Mouse (Mus musculus) lung, postnatal 25 days (tissue): ENCODE results near the gene Tfap2c.

ENCODE experiments used
- DNase-seq: peaks from one replicate; pipeline ENCODE4 v3.0.0; 2022; ENCODE audit warnings: low spot score

The Tfap2c gene

DNA sequence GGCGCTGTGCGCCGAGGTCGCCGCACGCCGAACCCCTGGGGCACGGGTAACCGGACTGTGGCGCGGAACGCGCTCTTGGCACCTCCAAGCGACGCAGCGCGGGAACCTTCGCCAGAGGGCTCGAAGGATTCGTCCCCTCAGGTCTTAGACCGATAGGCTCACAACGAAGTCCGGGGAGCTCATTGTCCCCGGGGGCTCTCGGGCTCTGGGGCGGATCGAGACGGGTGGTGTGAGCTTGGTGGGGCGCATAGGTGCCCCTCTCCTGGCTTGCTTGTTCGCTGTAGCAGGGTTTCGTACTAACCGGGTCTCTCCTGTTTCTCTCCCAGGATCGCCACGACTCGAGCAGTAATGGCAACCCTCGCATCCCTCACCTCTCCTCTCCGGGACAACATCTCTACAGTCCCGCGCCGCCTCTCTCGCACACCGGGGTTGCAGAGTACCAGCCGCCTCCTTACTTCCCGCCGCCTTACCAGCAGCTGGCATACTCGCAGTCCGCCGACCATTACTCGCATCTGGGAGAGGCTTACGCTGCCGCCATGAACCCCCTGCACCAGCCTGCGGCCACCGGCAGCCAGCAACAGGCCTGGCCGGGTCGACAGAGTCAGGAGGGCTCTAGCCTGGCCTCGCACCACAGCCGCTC, 1.8 kb downstream of the Tfap2c start:
- no peak for DNase-seq

DNA sequence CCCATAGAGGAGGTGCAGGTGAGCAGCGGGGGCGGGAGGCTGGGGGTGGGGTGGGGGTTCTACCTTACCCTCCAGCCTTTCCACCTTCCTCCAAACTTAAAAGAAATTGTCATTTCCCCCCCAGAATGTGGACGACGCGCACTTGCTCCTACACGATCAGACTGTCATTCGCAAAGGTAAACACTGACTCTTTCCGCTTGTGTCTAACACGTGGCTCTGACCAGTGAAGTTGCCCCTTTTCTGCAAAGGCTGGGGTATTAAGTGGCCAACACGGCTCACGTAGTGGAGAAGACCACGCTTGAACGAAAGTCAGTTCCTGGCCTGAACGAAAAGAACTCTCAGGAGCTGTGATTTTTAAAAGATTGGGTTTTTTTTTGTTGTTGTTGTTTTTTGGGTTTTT, 2.5 kb downstream of the Tfap2c start:
- DNase-seq = no peak

DNA sequence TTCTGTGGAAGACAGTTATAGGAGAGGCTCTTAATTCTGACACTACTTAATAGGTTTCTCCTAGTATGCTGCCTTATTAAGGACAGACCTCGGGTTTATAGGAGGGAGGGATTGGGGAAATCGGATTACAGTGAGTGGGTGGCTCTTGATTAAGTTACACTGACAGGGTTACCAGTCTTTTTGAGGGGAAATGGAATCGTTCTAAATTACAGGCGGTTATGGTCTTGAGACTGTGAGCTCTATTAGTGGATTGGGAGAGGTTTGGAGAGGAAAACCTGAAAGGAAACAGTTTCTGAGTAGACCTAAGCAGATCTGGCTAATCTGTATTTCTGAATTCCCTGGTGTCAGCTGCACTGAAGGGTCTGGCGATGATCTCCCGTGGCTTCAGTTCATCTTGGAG, 3.3 kb downstream of the Tfap2c start:
- no peak for DNase-seq

DNA sequence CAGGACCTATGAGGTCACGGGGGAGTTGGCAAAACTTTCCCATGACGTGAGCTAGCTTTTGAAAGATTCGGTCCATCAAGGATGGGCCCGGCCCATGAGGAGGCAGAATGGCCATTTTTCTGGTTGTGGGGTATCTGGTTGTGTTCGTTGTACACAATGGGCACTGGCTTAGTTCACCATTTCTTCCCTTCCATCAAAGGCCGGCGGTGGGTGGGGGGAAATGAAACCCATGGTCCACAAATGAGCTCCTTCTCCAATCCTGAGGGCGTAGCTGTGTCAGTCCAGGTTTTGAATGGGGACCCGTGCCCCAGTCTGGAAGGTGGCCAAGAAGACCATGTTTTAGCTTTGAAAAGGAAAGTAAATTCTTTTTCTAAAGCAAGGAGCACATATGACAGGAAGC, 4.8 kb downstream of the Tfap2c start:
- no peak for DNase-seq

DNA sequence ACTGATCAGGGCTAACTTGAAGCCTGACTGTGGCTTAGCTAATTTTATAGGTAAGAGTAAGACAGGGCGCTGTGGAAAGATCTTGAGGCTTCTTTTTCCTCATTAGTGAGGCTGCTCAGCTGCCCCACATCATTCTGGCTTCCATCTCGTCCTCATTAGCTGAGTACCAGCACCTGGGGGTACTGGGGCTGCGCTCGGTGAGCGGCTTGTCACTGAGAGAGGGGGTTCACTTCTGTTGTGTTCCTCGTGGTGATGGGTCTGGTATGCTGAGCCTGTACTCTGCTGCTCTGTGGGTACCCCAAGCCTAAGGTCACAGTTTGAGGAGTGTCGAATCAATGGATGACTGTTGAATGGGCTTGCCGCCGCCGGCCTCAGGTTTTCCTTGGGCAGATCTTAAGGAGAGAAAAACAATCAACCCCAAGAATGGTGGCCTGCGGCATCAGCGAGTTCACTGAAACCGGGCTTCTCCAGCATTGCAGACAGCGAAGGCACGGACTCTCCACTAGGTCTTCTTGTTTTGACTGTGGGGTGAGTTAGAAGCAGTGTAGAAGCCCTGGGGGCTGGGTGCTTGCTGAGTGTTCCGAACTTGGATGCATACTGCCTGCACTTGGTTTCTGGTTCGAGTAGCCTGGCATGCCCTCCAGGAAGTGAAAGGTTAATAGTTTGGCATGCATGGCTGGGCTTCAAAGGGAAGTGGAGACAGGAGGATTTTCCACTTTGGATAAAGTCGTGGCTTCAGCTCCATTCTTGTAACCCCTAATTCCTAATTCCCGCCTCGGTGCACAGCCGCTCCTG, 9.5 kb downstream of the Tfap2c start:
- DNase-seq = no peak

DNA sequence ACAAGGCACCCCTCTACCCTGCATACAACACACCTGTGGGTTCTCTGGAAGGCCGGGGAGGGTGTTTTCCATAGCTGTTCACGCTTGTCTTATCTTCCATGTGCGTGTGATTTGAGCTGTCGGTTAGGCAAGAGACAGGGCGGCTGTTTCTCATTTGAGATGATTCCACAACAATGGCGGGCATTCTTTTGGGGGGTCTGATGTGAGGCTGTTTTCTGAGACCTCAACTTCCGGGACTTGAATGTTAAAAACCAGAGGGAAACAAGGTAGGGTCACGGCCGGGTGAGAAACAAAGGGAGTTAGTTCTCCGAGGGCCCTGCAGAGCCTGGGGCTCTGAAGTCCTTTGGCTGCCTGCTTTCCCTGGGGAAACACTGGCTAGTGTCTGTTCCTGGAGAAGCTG, 11.6 kb downstream of the Tfap2c start:
- DNase-seq = no peak

DNA sequence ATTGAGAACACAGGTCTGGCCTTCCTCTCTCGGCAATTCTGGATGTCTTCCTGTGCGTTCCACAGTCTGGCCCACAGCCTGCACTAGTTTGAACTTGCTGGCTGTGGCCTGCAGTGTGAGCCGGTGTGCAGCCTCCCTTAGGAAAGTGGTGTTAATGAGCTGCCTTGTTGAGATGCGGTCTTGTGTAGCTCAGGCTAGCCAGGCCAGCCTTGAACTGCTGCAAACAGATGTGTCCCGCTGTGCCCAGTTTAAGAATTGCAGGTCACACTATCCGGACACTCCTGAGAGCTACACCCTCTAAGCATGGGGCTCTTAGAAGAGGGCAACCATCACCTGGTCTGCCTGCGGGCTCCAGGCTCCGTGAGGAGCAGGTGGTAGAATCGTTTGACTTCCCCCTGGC, 18.4 kb downstream of the Tfap2c start:
- DNase-seq = no peak

DNA sequence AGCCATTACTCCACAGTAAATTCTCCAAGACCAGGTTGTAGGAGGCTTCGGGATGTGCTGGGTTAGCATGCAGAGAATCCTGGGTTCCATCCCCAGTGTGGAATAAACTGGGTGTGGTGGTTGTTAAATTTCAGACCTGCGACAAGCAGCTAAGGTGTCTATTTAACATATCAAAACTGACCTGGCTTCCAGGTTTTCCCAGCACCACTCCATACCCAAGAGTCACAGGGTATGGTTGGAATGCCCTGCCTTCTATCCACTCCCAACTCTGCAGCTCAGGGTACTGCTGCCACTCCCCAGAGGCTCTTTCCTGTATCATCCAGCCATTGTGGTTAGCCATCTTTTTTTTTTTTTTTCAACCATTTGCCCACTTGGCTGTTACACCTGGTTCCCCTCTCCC, 19.1 kb downstream of the Tfap2c start:
- no peak for DNase-seq

DNA sequence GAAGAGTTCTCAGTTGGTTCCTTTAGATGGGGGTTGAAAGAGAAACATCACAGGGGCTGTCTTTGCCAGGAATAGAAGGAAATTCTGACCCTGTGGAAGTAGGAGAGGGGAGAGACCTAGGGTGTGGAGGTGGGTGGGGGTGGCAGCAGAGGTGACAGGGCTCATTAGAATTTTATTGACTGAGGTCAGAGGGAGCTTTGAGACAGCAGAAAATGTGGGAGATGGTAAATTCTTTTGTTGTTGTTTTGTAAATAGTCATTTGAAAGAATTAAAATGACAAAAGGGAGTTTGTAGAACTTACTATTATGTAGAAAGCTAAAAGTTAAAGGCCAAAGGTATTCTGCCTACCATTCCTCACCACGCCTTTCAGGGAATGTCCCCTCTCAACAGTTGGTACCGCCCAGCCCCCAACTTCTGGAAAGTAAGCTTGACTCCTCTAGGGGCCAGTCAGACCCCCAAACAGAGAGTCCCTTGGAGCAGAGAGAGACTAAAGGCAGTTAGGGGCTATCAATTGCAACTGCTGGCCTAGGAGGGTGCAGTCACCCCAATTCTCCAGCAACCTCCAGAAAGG, 27.9 kb downstream of the Tfap2c start:
- DNase-seq = no peak

DNA sequence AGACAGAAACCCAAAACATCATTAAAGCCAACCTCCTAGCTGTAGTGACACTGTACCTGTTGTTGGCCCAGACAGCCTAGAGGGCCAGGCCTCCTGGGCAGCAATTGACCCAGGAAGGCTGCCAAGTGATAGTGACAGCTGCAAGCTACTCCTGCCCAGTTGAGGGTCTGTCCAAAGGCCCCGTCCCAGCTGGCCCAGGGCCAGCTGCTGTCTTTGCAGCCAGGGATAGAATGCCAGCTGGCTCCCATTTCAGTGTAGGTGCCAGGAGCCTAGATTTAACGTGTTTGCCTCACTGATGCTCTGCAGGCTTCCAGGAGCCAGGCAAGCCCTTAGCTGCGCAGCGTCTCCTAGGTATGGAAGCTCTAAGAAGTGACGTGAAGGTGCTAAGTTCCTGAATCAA, 29.8 kb downstream of the Tfap2c start:
- DNase-seq = no peak

DNA sequence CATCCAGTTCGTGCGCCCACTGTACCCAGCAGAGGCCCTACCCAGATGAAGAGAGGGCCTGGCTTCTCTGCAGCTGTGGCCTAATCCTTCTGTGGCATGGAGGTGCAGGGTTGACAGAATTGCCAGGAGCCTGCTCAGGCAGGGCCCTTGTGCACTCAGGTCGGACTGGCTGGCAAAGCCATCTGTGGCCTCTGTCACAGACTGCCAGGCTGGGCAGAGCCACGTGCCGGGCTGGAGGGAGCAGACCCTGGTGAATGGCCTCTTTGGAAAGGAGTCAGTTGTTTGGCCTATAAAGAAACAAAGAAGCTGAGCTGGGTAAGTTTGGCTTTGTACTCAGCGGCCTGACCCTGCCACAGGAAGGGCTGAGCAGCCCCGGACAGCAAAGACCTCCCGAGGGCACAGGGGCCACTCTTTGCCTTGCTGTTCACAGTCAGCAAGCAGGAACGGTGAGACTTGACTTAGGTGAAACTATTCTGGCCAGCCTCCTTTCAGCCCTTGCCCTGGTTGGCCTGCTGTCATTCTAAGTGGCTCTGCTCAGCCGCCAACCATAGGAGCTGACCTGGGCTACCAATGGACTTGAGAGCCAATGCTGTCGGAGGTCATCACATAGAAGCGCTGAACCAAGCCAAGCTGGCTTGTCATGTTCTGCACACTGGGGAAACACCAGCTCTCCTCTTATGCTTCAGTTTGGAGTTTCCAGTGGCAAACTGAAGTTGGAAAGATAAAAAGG, 31.3 kb downstream of the Tfap2c start:
- DNase-seq = no peak

DNA sequence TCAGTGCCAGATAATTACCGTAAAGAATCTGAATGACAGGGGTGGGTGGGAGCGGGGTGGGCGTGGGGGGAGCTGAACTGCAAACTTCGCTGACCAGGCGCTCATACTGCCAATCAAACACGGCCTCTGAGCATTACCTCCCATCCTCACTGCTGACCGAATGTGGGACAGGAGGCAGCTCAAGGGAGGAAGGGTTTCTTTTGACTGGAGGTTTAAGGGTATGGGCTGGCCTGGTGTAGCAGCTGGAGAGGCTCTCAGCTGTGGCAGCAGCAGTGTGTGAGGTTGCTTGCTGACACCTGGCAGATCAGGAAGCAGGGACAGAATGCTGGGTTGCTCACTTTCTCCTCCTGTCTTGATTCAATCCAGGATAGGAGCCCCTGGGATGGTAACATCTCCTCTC, 33.9 kb downstream of the Tfap2c start:
- no peak for DNase-seq

DNA sequence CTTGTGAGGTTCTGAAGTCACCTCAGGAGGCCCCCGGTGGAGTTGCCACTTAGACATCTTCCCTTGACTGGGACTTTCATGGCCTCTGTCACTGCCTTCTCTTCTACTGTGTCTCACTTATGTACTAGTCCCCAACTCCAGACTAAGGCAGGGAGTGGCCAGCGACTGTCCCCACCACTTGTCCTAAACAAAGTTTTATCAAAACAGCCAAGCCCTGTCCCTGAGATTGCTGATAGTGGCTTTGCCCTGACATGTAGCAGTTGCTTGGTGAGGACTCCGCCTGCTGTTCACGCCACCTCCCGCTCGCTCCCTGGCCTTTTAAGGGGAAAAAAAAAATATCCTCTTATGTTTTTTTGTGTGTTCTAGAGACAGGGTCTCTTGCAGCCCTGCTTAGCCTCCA, 35.9 kb downstream of the Tfap2c start:
- DNase-seq = no peak

DNA sequence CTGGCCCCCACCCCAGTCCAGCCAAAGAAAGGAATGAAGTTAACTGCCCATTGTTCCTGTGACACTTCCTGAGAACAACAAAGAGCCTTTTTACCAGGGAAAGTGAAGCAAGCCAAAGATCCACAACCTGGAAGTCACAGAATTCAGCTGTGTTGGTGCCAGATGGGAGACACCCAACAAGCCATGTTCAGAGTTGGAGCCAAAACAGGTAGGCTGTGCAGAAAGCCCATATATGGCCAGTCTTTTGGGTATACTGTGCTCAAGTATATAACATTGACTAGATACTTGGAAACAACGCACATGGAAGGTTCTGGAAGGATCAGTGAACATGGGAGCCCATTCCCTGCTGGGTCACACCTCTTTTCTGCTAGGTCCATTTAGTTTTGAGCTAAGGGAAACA, 39.7 kb downstream of the Tfap2c start:
- no peak for DNase-seq

DNA sequence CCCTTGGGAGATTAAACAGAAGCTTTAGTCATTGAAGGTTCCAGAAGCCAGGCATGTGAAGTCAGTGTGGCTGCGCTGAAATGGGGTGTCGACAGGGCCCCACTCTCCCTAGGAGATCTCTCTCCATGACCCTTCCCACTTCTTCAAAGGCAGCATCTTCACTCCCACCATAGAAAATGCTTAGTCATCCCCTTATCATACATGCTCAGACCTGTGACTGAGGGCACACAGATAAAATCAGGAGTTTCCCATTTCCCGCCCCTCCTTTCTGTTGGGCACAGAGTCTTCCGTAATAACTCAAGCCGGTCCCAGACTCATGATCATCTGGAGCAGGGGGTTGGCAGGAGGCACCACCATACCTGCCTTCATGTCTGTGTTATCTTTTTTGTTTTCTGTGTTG, 41.4 kb downstream of the Tfap2c start:
- DNase-seq = no peak

DNA sequence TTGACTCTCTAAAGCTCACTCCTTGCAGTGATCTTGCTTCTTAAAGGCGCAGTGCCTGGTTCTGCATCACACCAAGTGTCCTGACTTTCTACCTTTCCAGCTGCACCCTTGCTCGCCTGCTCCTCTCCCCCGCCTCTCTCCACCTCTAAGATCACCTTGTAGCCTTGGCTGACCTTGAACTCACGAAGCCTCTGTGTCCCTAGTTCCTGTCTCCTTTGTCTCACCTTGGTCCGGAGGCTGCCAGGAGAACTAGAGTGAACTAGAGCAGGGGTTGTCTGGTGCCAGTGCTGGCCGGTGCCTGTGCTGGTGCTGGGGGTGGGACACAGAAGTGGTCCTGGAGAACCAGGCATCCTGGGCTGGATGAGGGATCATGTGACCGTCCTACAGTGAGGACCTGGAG, 44.9 kb downstream of the Tfap2c start:
- DNase-seq = no peak

DNA sequence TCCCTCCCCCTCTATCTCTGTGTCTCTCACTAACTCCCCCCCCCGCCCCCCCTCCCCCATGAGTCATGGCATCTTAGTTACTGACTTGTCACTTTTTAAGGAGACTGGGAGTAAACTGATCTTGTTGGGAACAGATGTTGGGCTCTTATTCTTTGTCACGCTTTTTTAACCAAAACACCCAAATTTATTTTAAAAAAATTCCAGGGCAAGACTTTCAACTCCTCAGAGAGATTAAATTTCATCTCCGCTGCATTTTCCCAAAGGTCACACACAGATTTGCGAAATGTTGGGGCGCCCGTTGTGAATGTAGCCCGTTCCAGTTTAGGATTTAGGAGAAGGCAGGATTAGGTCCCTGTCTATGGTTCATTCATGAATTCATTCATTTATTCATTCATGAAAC, 47.7 kb downstream of the Tfap2c start:
- DNase-seq = no peak

DNA sequence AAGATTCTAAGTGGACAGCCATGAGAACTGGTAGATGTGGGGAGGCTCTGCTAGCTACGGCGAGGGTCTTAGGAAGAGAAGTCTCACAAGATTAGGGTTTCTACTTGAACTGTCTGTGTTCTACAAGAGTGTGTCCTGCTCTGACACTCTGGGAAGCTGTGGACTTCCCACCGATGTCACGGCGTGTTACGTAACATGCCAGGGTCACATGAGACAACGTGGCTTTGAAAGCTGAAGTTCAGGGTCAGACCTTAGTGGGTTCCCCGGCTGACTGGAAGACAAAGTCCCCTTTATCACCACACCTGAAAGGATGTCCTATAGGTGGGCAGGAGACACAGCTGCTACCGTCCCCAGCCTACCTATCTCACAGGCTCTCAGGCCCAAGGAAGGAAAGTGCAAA, 48.5 kb downstream of the Tfap2c start:
- DNase-seq = no peak

DNA sequence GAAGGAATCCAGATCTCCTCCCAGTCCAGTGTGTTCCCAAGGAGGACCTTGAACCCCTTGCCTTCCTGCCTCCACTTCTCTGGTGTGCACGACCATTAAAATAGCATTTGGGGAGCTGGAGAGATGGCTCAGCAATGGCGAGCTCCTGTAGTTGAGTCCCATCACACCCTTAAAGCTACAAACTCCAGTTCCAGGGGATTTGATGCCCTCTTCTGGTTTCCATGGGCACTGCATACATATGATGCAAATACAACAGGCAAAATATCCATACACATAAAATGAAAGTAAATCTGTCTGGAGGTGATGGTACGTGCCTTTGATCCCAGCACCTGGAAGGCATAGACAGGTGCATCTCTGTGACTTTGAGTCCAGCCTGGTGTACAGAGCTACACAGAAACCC, 55.2 kb downstream of the Tfap2c start:
- no peak for DNase-seq

DNA sequence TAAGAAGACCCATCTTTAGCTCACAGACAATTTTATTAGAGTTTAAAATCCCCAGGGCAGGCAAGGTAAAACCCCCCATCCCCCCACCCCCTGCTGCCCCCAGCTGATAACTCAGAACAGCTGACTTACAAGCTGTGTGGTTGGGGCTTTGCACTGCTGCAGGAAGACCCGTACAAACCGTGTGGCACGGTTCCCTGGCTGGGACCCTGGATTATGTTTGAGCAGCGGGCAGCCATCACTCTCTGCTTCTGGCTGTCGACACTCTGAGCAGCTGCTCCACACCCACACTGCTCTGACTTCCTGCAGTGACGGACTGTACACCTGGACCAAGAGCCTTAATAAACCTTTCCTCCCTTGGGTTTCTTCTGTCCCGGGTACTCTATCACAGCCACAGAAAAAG, 56.2 kb downstream of the Tfap2c start:
- DNase-seq = no peak

DNA sequence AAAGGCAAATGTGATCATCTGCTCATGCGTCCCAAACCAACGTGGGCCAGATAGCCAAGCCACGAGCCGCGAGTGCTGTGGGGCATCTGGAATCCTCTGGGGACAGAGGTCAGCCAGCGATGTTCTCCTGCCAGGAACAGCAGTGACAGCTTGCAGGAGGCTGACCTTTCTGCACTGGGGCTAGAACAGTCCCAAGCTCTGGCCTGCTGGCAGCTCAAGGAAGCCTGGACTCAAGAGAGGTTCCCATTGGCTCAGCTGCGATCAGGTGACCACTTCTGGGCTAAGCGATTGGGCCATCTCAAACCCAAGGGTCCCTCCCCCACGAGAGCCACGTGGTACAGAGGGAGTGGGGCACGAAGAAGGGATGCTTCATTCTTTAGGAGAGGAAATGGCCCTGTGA, 58.3 kb downstream of the Tfap2c start:
- DNase-seq = no peak
